8 mouse cellular contexts compared by ENCODE assay signal in the genomic region with DNA sequence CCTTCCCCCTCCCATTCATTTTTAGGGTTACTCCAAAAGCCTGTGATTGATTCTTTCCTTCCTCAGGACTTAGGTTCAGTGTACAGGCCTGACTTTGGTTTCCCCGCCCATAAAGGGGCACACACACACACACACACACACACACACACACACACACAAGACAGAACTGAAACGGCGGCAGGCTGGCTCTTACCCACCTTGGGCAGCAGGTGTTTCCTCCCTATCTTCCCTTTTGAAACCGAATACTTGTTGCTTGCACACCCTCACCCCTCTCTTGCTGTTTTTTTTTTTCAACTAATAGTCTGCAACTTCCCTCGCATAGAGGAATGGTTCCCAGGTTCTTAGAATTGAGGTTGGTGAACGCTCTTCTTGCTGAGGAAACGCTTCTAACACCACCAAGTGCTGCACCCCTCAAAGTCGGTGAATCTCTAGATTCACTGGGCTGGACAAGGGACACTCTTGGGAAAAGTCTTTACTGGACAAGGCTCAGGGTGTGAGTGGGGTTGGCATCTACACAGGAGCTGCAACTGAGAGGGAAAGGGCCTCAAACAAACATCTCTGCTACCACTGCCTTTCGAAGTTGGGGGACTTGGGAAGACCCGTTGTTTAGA. TPM values are rescaled to one million over a fixed set of nuclear protein-coding genes. Genes with fewer than 3 reads are reported as not detected.
A peak's percentile ranks its signal among the peaks of the same experiment; 100 is the strongest.
DNase-seq lines count a peak whose midpoint lies in the region; ATAC-seq and TF ChIP-seq lines count a peak whose summit lies in the region.

No protein-coding gene starts in this region.

- 28% methylated on average over 10 of the region's 10 CpGs for WGBS in heart, embryonic 10.5 days
- 7% methylated on average over 10 of the region's 10 CpGs for WGBS in kidney, adult 2 months

- DNase-seq in heart, embryonic 10.5 days (ENCODE audit: low spot score): no peak
- DNase-seq in heart, postnatal 10 days: no peak
- DNase-seq in kidney, adult 2 months: peak; percentile 70
- peak; percentile 62 for DNase-seq in lung, postnatal 36 days
- DNase-seq in spleen, postnatal 4 days (ENCODE audit: low spot score in 2 of 2): peak; percentile 68 to 80
- no peak for DNase-seq in left cerebral cortex, postnatal 36 days (ENCODE audit: low spot score in 2 of 2)
- DNase-seq in urinary bladder, postnatal 36 days (ENCODE audit: low spot score in 2 of 2): no peak

- no peak for TF ChIP-seq CTCF in kidney, adult 2 months (conservative IDR thresholded peaks at IDR 0.05; ENCODE audit: insufficient read depth, insufficient read length, low read depth, low read length)

- no peak for TF ChIP-seq POLR2A in kidney, adult 2 months (IDR thresholded peaks at IDR 0.05; ENCODE audit: low read depth, low read length)

- peak; percentile 16 for ATAC-seq in erythroblast, adult 5-6 weeks (replicated peaks; ENCODE audit: low FRiP score, poor library complexity, severe bottlenecking)

- no peaks in the 10 kb centered on the region for H3K27me3 ChIP-seq in heart, embryonic 10.5 days (ENCODE audit: insufficient read depth, poor library complexity, severe bottlenecking)
- H3K27me3 ChIP-seq in kidney, adult 2 months (replicated peaks; ENCODE audit: control insufficient read depth, insufficient read depth, low read length): no peaks in the 10 kb centered on the region

- H3K27ac ChIP-seq in heart, embryonic 10.5 days: peak overlapping the region; percentile 97
- peak overlapping the region; percentile 94 for H3K27ac ChIP-seq in kidney, adult 2 months (ENCODE audit: insufficient read depth, low read depth, low read length)

- peaks cover 58% of the 10 kb centered on the region for H3K4me1 ChIP-seq in heart, embryonic 10.5 days
- H3K4me1 ChIP-seq in kidney, adult 2 months (ENCODE audit: control insufficient read depth, insufficient read depth, low read length): peaks cover 38% of the 10 kb centered on the region

- H3K9me3 ChIP-seq in heart, embryonic 10.5 days: no peaks in the 10 kb centered on the region

- H3K4me3 ChIP-seq in heart, embryonic 10.5 days: peak overlapping the region; percentile 83
- peak overlapping the region; percentile 83 for H3K4me3 ChIP-seq in kidney, adult 2 months (ENCODE audit: insufficient read depth, low read depth, low read length)

- H3K36me3 ChIP-seq in heart, embryonic 10.5 days: peaks cover 28% of the 10 kb centered on the region
- no peaks in the 10 kb centered on the region; the same call in 1 of the 2 replicates for H3K36me3 ChIP-seq in kidney, adult 2 months (ENCODE audit: control insufficient read depth, insufficient read depth, low read length)

- intact Hi-C loops in heart, postnatal 10 days (cut with DNase I): loop anchor here (2.0 to 5.0 kb wide), 3 partner anchors 47 to 393 kb away; partner anchors contain the start of gene Zfp62
- intact Hi-C loops in left cerebral cortex, postnatal 36 days (cut with DNase I): loop anchor here (2.0 to 10.0 kb wide), 3 partner anchors 47 to 445 kb away; partner anchors contain the start of genes Btnl9, Rack1 and Zfp62

RNA-seq across cellular contexts. Expression of gene Mgat1, which starts 5.9 kb away (rescaled TPM):
- polyA plus RNA-seq in heart, embryonic 10.5 days (2016; fragmentation: Nextera tagmentation; extraction: Ambion mirVana): 41.1 and 46.9 TPM in 2 replicates
- 10 to 100 TPM; 84.4 to 86.9 TPM for total RNA-seq in heart, postnatal 10 days (2021)
- total RNA-seq in erythroblast, adult 5-6 weeks (2015; ENCODE audit: low replicate concordance): 9.0 and 10.2 TPM in 2 replicates
- total RNA-seq in erythroblast, adult 5-6 weeks (2017; ENCODE audit: low replicate concordance): 11.4 and 17.0 TPM in 2 replicates
- polyA plus RNA-seq in kidney, adult 2 months (2012; rRNA removed): 157 and 198 TPM in 2 replicates
- 10 to 100 TPM; 66.0 to 78.6 TPM for total RNA-seq in left cerebral cortex, postnatal 36 days (2021)

RNA-seq across cellular contexts. Expression of gene Olfr1393, which starts 28.2 kb away (rescaled TPM):
- not detected in 2 replicates for polyA plus RNA-seq in heart, embryonic 10.5 days (2016; fragmentation: Nextera tagmentation; extraction: Ambion mirVana)
- total RNA-seq in heart, postnatal 10 days (2021): under 1 TPM; 0.17 to 0.35 TPM
- total RNA-seq in erythroblast, adult 5-6 weeks (2015; ENCODE audit: low replicate concordance): not detected in 2 replicates
- total RNA-seq in erythroblast, adult 5-6 weeks (2017; ENCODE audit: low replicate concordance): not detected in 2 replicates
- 0.72 and 1.5 TPM in 2 replicates for polyA plus RNA-seq in kidney, adult 2 months (2012; rRNA removed)
- under 1 TPM; 0.25 to 0.29 TPM for total RNA-seq in left cerebral cortex, postnatal 36 days (2021)

RNA-seq across cellular contexts. Expression of gene Olfr1392, which starts 35.2 kb away (rescaled TPM):
- polyA plus RNA-seq in heart, embryonic 10.5 days (2016; fragmentation: Nextera tagmentation; extraction: Ambion mirVana): not detected in 2 replicates
- total RNA-seq in heart, postnatal 10 days (2021): not detected
- not detected in 2 replicates for total RNA-seq in erythroblast, adult 5-6 weeks (2015; ENCODE audit: low replicate concordance)
- not detected in 2 replicates for total RNA-seq in erythroblast, adult 5-6 weeks (2017; ENCODE audit: low replicate concordance)
- 0.46 and 0.47 TPM in 2 replicates for polyA plus RNA-seq in kidney, adult 2 months (2012; rRNA removed)
- not detected for total RNA-seq in left cerebral cortex, postnatal 36 days (2021)

RNA-seq across cellular contexts. Expression of gene Zfp62, which starts 46.8 kb away (rescaled TPM):
- polyA plus RNA-seq in heart, embryonic 10.5 days (2016; fragmentation: Nextera tagmentation; extraction: Ambion mirVana): 32.8 and 34.6 TPM in 2 replicates
- 10 to 100 TPM; 30.0 to 39.8 TPM for total RNA-seq in heart, postnatal 10 days (2021)
- total RNA-seq in erythroblast, adult 5-6 weeks (2015; ENCODE audit: low replicate concordance): 18.6 and 25.4 TPM in 2 replicates
- 14.8 and 28.9 TPM in 2 replicates for total RNA-seq in erythroblast, adult 5-6 weeks (2017; ENCODE audit: low replicate concordance)
- 2.0 and 2.6 TPM in 2 replicates for polyA plus RNA-seq in kidney, adult 2 months (2012; rRNA removed)
- total RNA-seq in left cerebral cortex, postnatal 36 days (2021): 10 to 100 TPM; 45.8 to 55.7 TPM

RNA-seq across cellular contexts. Expression of gene Olfr10, which starts 54.6 kb away (rescaled TPM):
- polyA plus RNA-seq in heart, embryonic 10.5 days (2016; fragmentation: Nextera tagmentation; extraction: Ambion mirVana): not detected in 2 replicates
- total RNA-seq in heart, postnatal 10 days (2021): not detected
- not detected in 2 replicates for total RNA-seq in erythroblast, adult 5-6 weeks (2015; ENCODE audit: low replicate concordance)
- total RNA-seq in erythroblast, adult 5-6 weeks (2017; ENCODE audit: low replicate concordance): not detected in 2 replicates
- not detected in 2 replicates for polyA plus RNA-seq in kidney, adult 2 months (2012; rRNA removed)
- total RNA-seq in left cerebral cortex, postnatal 36 days (2021): not detected

Comparison
In these comparisons a context has a peak if more than half of its experiments do, and no peak if none do; other contexts are left out.
1. DNase-seq: peak in kidney, adult 2 months (single experiment), lung, postnatal 36 days (single experiment) and spleen, postnatal 4 days (2 of 2); none in heart, embryonic 10.5 days (single experiment), heart, postnatal 10 days (0 of 2), left cerebral cortex, postnatal 36 days (0 of 2) and urinary bladder, postnatal 36 days (0 of 2).